Mouse (Mus musculus) bone marrow, adult 2 months (tissue): ENCODE measurements at regions not wholly inside any gene's neighbourhood (a gene's known extent, or its start where the extent isn't known, plus 50 kb on each side); places are given as distances from the start of the nearest gene placed in this dataset.
A peak's percentile ranks its signal among the peaks of the same experiment; 100 is the strongest.

ENCODE experiments used
- H3K27ac ChIP-seq: fragments of 200-500 bp; 2 replicates; pipeline ENCODE4 v1.5.1; 2012; ENCODE audit warnings: low read depth, mild to moderate bottlenecking, control low read depth, inconsistent platforms, low read length; ENCODE audit not compliant: control insufficient read depth, poor library complexity, insufficient read depth
- H3K4me1 ChIP-seq: fragments of 200-500 bp; 2 replicates; pipeline ENCODE4 v1.6.1; 2011; ENCODE audit warnings: low read length; ENCODE audit not compliant: control insufficient read depth, insufficient read depth
- H3K4me3 ChIP-seq: fragments of 200-500 bp; replicated peaks from 2 replicates; pipeline ENCODE3; 2011; ENCODE audit warnings: mild to moderate bottlenecking, low read depth, low read length, control low read depth; ENCODE audit not compliant: control insufficient read depth
- CTCF ChIP-seq: fragments of 200-500 bp; IDR thresholded peaks from 2 replicates; pipeline ENCODE4 v1.5.1; 2011; ENCODE audit warnings: low read length, control low read depth; ENCODE audit not compliant: control insufficient read depth, insufficient read depth
- POLR2A ChIP-seq: fragments of 200-500 bp; IDR thresholded peaks from 2 replicates; pipeline ENCODE4 v1.6.1; 2011; ENCODE audit warnings: low read depth, mild to moderate bottlenecking, control low read depth, low read length, borderline replicate concordance; ENCODE audit not compliant: control insufficient read depth
- WGBS: fragments of 180-500 bp; shearing (Covaris S2); methylation state at CpG from one replicate; pipeline ENCODE4 v1.1.7; 2018; 5-methylcytosine and 5-hydroxymethylcytosine counted together

GRCm38 (mm10) chr15:71157680-71158079, 2676.7 kb upstream of the Gm6569 start:
- Histone ChIP-seq H3K27ac (no peak overlapping the region), H3K4me1 (no peaks in the 10 kb centered on the region), H3K4me3 (no peak overlapping the region)
- TF ChIP-seq POLR2A: no peak
- TF ChIP-seq CTCF: no peak
- WGBS: 82% methylated on average over 2 of the region's 2 CpGs

GRCm38 (mm10) chr15:71162097-71162496, 2672.3 kb upstream of the Gm6569 start:
- Histone ChIP-seq H3K4me3 (no peak overlapping the region), H3K27ac (no peak overlapping the region), H3K4me1 (no peaks in the 10 kb centered on the region)
- no peak for TF ChIP-seq POLR2A
- no peak for TF ChIP-seq CTCF

GRCm38 (mm10) chr15:71195011-71195739, 2639.2 kb upstream of the Gm6569 start:
- Histone ChIP-seq H3K27ac (no peak overlapping the region), H3K4me1 (no peaks in the 10 kb centered on the region), H3K4me3 (no peak overlapping the region)
- 48% methylated on average over 11 of the region's 11 CpGs for WGBS
- TF ChIP-seq CTCF: no peak
- TF ChIP-seq POLR2A: no peak

GRCm38 (mm10) chr15:71240647-71241351, 2593.6 kb upstream of the Gm6569 start:
- Histone ChIP-seq H3K4me1 (no peaks in the 10 kb centered on the region), H3K4me3 (no peak overlapping the region), H3K27ac (no peak overlapping the region)
- 0 out of 2 replicates have a peak, but pooled peaks have one; percentile 16 for TF ChIP-seq CTCF
- TF ChIP-seq POLR2A: no peak
- WGBS: 44% methylated on average over 9 of the region's 9 CpGs

GRCm38 (mm10) chr15:71243539-71243938, 2590.8 kb upstream of the Gm6569 start:
- H3K27ac ChIP-seq: no peak overlapping the region
- no peaks in the 10 kb centered on the region for H3K4me1 ChIP-seq
- 75% methylated on average over 9 of the region's 9 CpGs for WGBS
- TF ChIP-seq POLR2A (no peak), CTCF (no peak)
- H3K4me3 ChIP-seq: no peak overlapping the region

GRCm38 (mm10) chr15:71275876-71276565, 2558.3 kb upstream of the Gm6569 start:
- Histone ChIP-seq H3K4me1 (no peaks in the 10 kb centered on the region), H3K4me3 (no peak overlapping the region), H3K27ac (no peak overlapping the region)
- 92% methylated on average over 2 of the region's 2 CpGs for WGBS
- TF ChIP-seq CTCF: no peak
- TF ChIP-seq POLR2A: no peak

- Histone ChIP-seq H3K4me1 (no peaks in the 10 kb centered on the region), H3K27ac (no peak overlapping the region), H3K4me3 (no peak overlapping the region)
- WGBS: 60% methylated on average over 2 of the region's 2 CpGs
- TF ChIP-seq POLR2A (no peak), CTCF (no peak)
These were observed 2557.8 kb upstream of the Gm6569 start for GRCm38 (mm10) chr15:71276566-71276912.

- Histone ChIP-seq H3K4me3 (no peak overlapping the region), H3K4me1 (no peaks in the 10 kb centered on the region), H3K27ac (no peak overlapping the region)
- 55% methylated on average over 2 of the region's 2 CpGs for WGBS
- TF ChIP-seq CTCF: no peak
- no peak for TF ChIP-seq POLR2A
These were observed 2557.0 kb upstream of the Gm6569 start for GRCm38 (mm10) chr15:71277388-71277787.
